Mouse (Mus musculus): Measurements from ENCODE around the gene Nbl1. TPM values are rescaled to one million over a fixed set of nuclear protein-coding genes. Genes with fewer than 3 reads are reported as not detected.

Nbl1 gene
- polyA plus RNA-seq, 1 experiment, result 51.8 TPM

GRCm38 (mm10) chr4:139088982-139089671 lies 3.7 kb downstream of the Nbl1 start:
- Histone ChIP-seq H3K4me3 (ENCODE audit: insufficient read depth, low read length) (no peak overlapping the region), H3K27ac (ENCODE audit: insufficient read depth, low read length) (no peak overlapping the region), H3K4me1 (ENCODE audit: control insufficient read depth, insufficient read depth, low read length) (peaks cover 2% of the 10 kb centered on the region; the same call in 1 of the 2 replicates)
- no peak for TF ChIP-seq CTCF (IDR thresholded peaks at IDR 0.05; ENCODE audit: borderline replicate concordance, insufficient read depth, low read length)
- TF ChIP-seq POLR2A (IDR thresholded peaks at IDR 0.05; ENCODE audit: low read depth, low read length), result no peak

GRCm38 (mm10) chr4:139086984-139087383 lies 5.8 kb downstream of the Nbl1 start:
- no peak for TF ChIP-seq POLR2A (IDR thresholded peaks at IDR 0.05; ENCODE audit: low read depth, low read length)
- TF ChIP-seq CTCF (IDR thresholded peaks at IDR 0.05; ENCODE audit: borderline replicate concordance, insufficient read depth, low read length), result no peak
- Histone ChIP-seq H3K4me1 (ENCODE audit: control insufficient read depth, insufficient read depth, low read length) (peaks cover 2% of the 10 kb centered on the region; the same call in 1 of the 2 replicates), H3K27ac (ENCODE audit: insufficient read depth, low read length) (no peak overlapping the region), H3K4me3 (ENCODE audit: insufficient read depth, low read length) (no peak overlapping the region)

- H3K27ac ChIP-seq (ENCODE audit: insufficient read depth, low read length), result no peak overlapping the region
- H3K4me3 ChIP-seq (ENCODE audit: insufficient read depth, low read length), result no peak overlapping the region
- TF ChIP-seq CTCF (IDR thresholded peaks at IDR 0.05; ENCODE audit: borderline replicate concordance, insufficient read depth, low read length), result no peak
- no peak for TF ChIP-seq POLR2A (IDR thresholded peaks at IDR 0.05; ENCODE audit: low read depth, low read length)
- H3K4me1 ChIP-seq (ENCODE audit: control insufficient read depth, insufficient read depth, low read length), result peaks cover 2% of the 10 kb centered on the region; the same call in 1 of the 2 replicates
Observed at GRCm38 (mm10) chr4:139086037-139086436, 6.8 kb downstream of the Nbl1 start.

- Histone ChIP-seq H3K27ac (ENCODE audit: insufficient read depth, low read length) (no peak overlapping the region), H3K4me1 (ENCODE audit: control insufficient read depth, insufficient read depth, low read length) (no peaks in the 10 kb centered on the region; the same call in 1 of the 2 replicates), H3K4me3 (ENCODE audit: insufficient read depth, low read length) (no peak overlapping the region)
- TF ChIP-seq CTCF (IDR thresholded peaks at IDR 0.05; ENCODE audit: borderline replicate concordance, insufficient read depth, low read length) (no peak), POLR2A (IDR thresholded peaks at IDR 0.05; ENCODE audit: low read depth, low read length) (no peak)
Observed at GRCm38 (mm10) chr4:139085337-139085736, 7.5 kb downstream of the Nbl1 start.

GRCm38 (mm10) chr4:139082790-139083564 lies 9.8 kb downstream of the Nbl1 start:
- no peak overlapping the region for H3K4me3 ChIP-seq (ENCODE audit: insufficient read depth, low read length)
- no peaks in the 10 kb centered on the region for H3K4me1 ChIP-seq (ENCODE audit: control insufficient read depth, insufficient read depth, low read length)
- H3K27ac ChIP-seq (ENCODE audit: insufficient read depth, low read length), result no peak overlapping the region
- TF ChIP-seq CTCF (IDR thresholded peaks at IDR 0.05; ENCODE audit: borderline replicate concordance, insufficient read depth, low read length) (no peak), POLR2A (IDR thresholded peaks at IDR 0.05; ENCODE audit: low read depth, low read length) (no peak)

- no peak overlapping the region for H3K4me3 ChIP-seq (ENCODE audit: insufficient read depth, low read length)
- TF ChIP-seq POLR2A (IDR thresholded peaks at IDR 0.05; ENCODE audit: low read depth, low read length), result no peak
- TF ChIP-seq CTCF (IDR thresholded peaks at IDR 0.05; ENCODE audit: borderline replicate concordance, insufficient read depth, low read length), result no peak
- H3K4me1 ChIP-seq (ENCODE audit: control insufficient read depth, insufficient read depth, low read length), result no peaks in the 10 kb centered on the region
- H3K27ac ChIP-seq (ENCODE audit: insufficient read depth, low read length), result no peak overlapping the region
Observed at GRCm38 (mm10) chr4:139081270-139081931, 11.4 kb downstream of the Nbl1 start.

GRCm38 (mm10) chr4:139080259-139080658 lies 12.5 kb downstream of the Nbl1 start:
- TF ChIP-seq CTCF (IDR thresholded peaks at IDR 0.05; ENCODE audit: borderline replicate concordance, insufficient read depth, low read length) (no peak), POLR2A (IDR thresholded peaks at IDR 0.05; ENCODE audit: low read depth, low read length) (no peak)
- Histone ChIP-seq H3K4me3 (ENCODE audit: insufficient read depth, low read length) (no peak overlapping the region), H3K27ac (ENCODE audit: insufficient read depth, low read length) (no peak overlapping the region), H3K4me1 (ENCODE audit: control insufficient read depth, insufficient read depth, low read length) (no peaks in the 10 kb centered on the region)

GRCm38 (mm10) chr4:139079439-139079838 lies 13.4 kb downstream of the Nbl1 start:
- no peaks in the 10 kb centered on the region for H3K4me1 ChIP-seq (ENCODE audit: control insufficient read depth, insufficient read depth, low read length)
- H3K27ac ChIP-seq (ENCODE audit: insufficient read depth, low read length), result no peak overlapping the region
- TF ChIP-seq CTCF (IDR thresholded peaks at IDR 0.05; ENCODE audit: borderline replicate concordance, insufficient read depth, low read length) (no peak), POLR2A (IDR thresholded peaks at IDR 0.05; ENCODE audit: low read depth, low read length) (no peak)
- no peak overlapping the region for H3K4me3 ChIP-seq (ENCODE audit: insufficient read depth, low read length)

GRCm38 (mm10) chr4:139078726-139079125 lies 14.1 kb downstream of the Nbl1 start:
- H3K4me1 ChIP-seq (ENCODE audit: control insufficient read depth, insufficient read depth, low read length), result 0 out of 2 replicates have a peak, but pooled peaks cover 2% of the 10 kb centered on the region
- no peak for TF ChIP-seq POLR2A (IDR thresholded peaks at IDR 0.05; ENCODE audit: low read depth, low read length)
- H3K4me3 ChIP-seq (ENCODE audit: insufficient read depth, low read length), result no peak overlapping the region
- no peak overlapping the region for H3K27ac ChIP-seq (ENCODE audit: insufficient read depth, low read length)
